Mouse (Mus musculus) heart, postnatal 0 days (tissue): ENCODE measurements around the gene Bcl3.

Source experiments
- CTCF ChIP-seq: IDR thresholded peaks from 2 replicates; pipeline ENCODE4 v1.5.1; 2016; ENCODE audit warnings: antibody characterized with exemption, control low read depth, low read depth
- EP300 ChIP-seq: IDR thresholded peaks from 2 replicates; pipeline ENCODE4 v1.6.1; 2016; ENCODE audit warnings: antibody characterized with exemption, low read depth

DNA sequence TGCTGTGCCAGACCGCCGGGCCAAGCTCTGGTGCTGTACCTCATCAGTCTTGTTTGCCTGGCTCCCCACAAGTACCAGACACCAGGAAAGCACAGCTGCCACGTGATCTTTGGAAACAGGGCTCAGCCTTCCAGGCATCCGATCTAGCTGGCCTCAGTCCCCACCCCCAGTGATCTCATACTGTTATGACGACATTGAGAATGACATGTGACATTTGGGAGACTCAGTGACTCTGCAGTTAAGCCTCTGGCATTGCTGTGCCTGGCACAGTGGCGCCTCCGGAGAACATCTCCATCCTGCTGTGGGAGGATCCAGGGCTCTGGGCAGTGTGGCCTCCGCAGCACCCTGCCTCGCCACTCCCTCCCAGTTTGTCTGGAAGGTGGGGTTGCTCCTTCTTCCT lies 9.3 kb upstream of the Bcl3 start:
- TF ChIP-seq CTCF (no peak), EP300 (no peak)
